Mouse (Mus musculus): ENCODE data around the gene Neu1.
"Not testable (repeated sequence)": the region's sequence is repeated elsewhere in the genome, so short reads cannot be mapped to it uniquely, and the experiment has no call there.

Gene Neu1

DNA sequence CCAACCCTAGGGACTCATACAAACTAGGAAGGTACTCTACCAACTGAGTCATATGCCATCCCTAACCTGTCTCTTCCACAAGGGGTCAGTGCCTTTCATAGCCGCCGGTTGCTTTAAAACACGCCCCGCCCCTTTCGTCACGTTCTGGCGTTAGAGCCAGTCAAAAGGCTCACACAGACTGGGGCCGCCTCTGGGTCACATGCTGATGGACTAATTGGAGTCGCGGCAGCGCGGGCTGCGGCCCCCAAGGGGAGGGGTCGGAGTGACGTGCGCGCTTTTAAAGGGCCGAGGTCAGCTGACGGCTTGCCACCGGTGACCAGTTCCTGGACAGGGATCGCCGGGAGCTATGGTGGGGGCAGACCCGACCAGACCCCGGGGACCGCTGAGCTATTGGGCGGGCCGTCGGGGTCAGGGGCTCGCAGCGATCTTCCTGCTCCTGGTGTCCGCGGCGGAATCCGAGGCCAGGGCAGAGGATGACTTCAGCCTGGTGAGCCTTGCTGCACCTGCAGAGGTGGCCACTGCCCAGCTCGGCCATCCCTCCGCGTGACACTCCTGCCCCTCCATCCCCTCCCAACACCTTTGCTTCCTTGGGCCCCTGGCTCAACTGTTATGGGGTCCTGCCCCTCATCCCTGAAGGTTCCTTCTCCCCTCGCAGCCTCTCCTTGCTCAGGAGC lies at the start of gene Neu1:
Neu1 (plus strand) TSS at position 193 of the 674 bp plus-strand sequence.
- peak; percentile 100 for DNase-seq

DNA sequence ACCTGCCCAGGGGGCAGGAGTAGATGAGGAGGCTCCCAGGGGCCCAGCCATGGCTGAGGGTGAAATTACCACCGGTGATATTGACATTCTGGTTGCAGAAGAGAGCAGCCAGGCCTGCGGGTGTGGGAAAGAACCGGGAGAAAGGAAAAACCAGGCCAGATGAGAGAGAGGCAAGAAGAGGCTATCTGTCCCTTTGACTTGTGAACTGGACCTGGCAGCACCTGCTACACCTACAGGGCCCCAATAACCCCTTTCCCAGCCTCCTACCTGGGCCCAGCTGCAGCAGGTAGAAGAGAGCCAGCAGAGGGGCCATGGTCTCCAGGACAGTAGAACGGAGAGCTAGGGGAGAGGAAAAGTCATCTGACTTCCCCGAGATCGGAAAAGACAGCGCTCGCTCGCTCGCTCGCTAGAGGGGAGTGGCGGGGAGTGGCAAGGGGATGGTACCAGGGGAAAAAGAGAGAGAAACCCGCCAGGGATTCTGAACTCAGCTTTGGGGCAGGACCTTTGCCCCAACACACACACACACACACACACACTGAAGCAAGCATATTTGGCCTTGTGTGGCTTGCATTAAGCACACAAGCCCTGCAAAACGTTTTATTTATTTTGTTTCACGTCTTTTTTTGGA lies 49.3 kb upstream of the Neu1 start, which contains the start of gene Gm20547:
Gm20547 (minus strand) TSS at position 360 of the 628 bp plus-strand sequence.
- DNase-seq: no peak

DNA sequence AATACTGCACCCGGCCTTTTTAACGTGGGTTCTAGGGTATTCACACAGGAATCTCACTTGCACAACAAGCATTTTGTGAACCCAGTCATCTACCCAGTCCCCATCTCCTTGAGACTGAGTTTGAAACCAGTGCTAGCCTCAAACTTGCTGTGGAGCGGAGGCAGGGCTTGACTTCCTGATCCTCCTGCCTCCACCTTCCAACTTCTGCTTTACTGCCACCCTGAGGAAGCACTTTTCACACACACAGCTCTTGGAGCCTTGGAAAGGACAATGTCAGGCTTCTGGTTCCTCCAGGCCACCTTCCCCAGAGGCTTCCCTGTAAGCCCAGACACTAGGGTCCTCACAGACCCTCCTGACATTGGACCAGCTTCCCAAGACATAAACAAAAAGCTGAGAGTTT lies 47.7 kb upstream of the Neu1 start:
- no peak for DNase-seq

DNA sequence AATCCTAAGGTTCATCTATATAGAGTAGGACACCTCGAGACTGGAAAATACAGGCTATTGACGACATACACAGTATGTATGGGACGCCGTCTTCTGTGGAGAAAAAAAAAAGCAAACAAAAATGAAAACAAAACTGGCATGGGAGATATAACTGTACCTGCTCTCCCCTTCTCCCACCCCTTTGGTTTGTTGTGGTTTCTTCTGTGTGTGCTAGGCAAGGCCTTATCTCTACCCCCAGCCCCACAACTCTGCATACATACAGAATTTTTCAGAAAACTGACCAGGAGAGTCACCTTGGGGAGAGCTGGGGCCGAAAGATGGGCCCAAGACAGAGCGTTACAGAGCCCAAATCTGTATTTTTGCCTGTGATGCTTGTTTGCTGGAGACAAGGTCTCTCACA lies 46.3 kb upstream of the Neu1 start:
- DNase-seq: no peak

DNA sequence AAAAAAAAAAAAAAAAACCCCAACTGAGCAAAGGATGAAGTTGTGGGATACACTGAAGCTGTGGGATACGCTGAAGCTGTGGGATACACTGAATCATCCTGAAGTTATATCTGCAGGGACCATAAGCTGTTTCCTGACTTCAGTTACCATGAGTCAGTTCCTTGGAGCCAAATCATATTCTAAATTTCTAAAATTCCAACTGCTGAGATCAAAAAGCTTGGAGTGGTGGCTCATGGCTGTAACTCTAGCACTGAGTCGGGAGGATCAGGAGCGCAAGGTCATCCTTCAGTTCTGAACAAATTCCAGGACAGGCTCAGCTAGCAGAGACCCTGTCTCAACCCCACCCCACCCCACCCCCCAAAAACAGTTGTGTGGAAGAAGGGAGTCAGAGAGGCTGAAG lies 45.4 kb upstream of the Neu1 start:
- DNase-seq: no peak

DNA sequence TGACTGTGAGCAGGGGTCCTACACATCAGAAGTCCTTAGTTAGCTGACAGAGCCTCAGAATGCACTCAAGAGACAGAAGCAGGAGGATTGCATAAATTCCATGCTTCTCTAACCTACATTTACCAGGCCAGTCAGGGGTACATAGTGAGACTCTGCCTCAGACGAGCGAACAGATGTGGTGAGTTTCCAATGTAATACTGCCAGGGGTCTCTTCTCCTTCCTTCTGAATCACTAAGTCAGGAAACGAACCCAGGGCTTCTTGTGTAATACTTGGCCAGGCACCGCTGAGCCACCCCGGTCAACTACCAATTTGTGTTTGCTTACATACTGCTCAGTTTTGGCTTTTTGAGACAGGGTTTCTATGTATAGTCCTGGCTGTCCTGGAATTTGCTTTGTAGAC lies 43.1 kb upstream of the Neu1 start:
- no peak for DNase-seq

DNA sequence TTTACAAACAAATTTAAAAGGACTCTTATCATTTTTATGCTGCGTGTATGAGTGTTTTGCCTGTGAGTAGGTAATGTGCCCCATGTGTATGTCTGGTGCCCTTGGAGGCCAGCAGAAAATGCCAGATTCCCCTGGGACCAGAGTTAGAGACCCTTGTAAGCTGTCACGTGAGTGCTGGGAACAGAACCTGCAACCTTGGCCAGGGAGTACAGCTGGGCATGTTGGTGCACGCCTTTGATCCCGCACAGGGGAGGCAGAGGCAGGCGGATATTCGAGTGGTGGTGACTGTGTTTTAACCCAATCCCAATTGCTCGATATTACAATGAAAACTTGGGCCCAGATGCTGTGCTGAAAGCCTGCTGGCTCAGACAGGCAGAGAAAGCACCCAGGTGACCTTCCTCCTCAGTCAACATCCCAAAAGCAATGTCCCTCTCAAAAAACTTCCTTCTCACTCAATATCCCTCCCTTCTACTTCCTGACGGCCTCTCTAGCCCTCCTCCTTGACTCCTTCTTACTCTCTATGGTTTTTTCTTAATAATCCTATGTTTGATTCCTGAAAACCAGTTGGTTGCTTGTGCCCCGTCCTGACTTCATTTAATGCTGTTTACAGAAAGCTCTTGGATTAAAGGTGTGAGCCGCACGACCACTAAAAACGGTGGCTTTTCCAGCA lies 40.8 kb upstream of the Neu1 start:
- DNase-seq: no peak

DNA sequence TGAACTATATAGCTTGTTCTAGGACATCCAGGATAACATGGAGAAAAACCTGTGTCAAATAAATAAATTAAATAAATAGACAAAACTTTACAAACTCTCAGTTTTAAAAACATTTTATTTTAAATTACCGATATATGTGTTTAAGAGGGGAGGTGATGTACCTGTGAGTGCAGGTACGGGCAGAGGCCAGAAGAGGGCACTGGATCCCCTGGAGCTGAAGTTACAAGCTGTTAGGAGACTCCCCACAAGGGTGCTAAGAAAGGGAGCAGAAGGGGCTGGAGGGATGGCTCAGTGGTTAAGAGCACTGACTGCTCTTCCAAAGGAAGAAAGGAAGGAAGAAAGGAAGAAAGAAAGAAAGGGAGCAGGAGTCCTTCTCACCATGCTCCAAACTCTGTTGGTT lies 39.7 kb upstream of the Neu1 start:
- DNase-seq: no peak

DNA sequence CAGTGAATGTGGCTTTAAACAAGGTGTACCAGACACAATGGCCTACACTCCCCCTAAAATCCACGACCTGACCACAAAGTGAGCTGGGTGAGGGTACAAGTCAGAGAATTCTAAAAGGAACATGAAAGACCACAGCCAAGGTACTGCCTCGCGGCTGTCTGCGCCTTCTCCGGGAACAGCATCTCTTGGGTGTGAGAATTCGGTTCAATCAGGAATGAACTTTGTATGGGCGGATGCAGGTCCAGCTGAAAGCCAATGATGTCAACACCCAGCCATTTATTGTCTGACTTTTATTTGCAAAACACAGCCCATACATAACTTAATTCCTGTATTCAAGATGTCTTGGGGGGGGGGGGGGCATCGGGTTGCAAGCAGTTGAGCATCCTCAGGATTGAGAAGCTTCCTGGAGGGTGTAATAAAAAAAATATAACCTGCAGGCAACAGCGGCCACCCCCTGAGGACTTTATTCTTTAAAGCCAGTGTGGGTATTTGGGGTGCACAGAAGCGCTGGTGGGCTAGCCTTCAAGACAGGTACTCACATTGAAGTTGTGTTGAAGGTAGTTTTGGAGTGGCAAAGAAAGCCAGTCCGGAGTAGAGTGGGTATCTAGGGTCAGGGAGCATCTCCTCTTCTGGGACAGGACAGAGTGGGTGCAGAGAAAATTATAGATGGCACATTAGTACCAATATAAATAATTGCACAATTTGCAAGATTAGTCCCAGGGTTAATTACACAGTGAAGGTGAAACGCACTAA lies 37.8 kb upstream of the Neu1 start:
- DNase-seq: no peak

DNA sequence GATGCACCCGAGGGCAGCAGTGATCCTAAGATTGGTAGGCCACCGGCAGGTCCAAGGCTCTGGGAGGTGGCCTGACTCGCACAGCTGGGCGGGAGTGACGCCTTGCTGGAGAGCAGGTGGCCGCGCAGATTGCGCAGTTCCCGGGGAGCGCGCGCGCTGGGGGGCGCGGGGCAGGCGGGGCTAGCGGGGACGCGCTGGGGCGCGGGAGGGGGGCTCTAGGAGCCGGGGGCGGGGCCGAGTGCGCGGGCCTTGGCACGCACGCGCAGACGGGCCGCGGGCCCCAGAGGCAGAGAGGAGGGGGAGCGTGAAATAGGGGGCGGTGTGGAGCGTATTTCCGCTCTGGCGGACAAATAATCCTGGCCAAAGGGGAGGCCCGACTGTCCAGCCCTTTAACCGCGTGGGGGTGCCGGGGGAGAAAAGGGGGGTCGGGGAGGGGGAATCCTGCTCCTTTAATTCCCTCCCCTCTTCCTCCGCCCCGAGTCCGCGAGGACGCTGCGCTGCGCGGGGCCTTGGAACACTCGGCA lies 36.9 kb upstream of the Neu1 start:
- DNase-seq: peak; percentile 96 to 97

DNA sequence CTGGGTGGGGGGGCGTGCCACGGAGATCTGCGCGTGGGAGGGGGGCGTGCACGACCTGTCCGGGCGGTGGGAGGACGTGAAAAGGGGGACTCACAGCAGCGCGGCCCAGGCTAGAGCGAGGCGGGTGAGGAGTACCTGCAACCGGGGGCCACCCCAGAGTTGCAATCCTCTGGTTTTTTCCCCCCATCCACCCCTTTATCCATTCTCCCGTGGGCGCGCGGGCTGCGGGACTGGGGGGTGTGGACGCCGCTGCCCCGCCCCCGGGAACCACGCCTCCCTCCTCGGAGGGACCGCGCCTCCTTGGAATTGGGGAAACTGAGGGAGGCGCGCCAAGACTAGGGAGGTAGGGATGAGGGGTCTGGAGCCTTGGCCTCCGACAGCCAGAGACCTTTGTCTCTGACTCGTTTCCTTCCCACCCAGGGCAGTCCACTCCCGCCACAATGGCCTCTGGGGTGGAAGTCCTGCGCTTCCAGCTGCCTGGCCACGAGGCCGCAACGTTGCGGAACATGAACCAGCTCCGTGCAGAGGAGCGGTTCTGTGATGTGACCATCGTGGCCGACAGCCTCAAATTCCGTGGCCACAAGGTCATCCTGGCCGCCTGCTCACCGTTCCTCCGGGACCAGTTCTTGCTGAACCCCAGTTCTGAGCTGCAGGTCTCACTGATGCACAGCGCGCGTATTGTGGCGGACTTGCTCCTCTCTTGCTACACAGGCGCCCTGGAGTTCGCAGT lies 36.1 kb upstream of the Neu1 start:
- peak; percentile 64 to 65 for DNase-seq

DNA sequence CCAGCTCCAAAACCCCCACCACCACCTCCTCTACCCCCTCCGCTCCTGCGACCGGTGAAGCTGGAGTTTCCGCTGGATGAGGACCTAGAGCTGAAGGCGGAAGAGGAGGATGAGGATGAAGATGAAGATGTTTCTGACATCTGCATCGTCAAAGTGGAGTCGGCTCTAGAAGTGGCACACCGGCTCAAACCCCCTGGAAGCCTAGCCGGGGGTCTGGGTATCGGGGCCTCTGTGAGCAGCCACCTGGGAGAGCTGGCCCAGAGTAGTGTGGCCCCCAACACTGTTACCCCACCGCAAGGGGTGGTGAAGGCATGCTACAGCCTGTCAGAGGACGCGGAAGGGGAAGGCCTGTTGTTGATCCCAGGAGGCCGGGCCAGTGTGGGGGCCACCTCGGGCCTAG lies 35.3 kb upstream of the Neu1 start:
- no peak for DNase-seq

DNA sequence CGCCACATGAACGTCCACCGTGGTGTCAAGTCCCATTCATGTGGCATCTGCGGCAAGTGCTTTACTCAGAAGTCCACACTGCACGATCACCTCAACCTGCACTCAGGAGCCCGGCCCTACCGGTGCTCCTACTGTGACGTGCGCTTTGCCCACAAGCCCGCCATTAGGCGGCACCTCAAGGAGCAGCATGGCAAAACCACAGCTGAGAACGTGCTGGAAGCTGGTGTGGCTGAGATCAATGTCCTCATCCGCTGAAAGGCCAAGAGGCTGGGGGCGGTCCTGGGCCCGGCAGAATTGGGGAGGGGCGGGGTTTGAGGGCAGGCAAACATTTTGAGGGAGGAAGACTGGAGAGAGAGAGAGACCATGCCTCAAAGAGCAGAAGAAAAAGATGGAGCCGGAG lies 34.7 kb upstream of the Neu1 start:
- no peak for DNase-seq

DNA sequence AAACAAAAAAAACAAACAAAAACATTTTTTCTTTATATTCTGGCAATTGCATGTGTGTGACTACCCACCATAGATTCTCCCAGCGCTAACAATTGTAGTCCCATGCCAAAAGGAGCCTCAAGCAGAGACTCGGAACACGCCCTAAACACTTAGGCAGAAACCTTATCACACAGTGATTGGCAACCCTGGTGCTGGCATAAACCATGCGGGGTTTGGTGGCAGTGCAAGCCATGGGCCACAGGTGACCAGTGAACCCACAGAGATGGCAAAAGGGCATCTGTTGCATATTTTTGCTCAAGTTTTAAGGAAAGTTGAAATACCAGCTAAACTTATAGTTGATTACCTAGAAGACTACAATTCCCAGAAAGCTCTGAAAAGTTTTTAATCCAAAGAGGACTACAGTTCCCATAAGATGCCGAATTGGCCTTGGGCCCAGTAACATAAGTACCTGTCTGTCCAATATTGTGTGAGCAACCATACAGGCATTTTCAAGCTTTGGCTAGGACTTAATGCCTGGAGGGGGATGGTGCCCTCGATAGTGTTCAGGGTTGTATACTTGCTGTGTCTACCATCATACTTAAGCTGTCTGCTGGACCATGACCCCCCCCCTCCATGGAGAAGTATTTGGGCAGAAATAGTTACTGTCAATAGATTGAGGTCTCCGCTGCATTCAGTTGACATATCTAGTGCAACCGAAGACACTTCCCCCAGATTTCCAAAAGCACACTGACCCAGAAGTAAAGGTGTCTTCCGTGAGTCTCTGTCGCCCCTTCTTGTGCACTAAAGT lies 33.5 kb upstream of the Neu1 start:
- peak; percentile 48 to 53 for DNase-seq

DNA sequence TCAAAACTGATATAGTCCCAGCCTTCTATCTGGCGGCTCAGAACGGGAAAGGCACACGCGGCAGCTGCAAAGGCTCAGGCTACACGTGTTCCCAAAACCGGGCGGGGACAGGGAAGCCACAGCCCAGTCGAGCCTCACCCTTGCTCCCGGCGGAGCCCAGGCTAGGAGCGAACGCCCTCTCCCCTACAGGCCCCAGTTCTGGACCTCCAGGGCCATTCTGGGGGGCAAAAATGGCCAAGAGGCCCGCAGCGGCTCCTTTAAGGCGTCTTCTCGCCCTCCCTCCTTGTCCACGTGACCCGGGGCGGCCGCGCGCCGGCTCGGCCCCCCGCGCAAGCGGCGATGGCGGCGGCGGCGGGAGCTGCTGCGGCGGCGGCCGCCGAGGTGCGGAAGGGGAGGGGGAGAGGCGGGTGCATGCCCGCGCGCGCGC lies 32.9 kb upstream of the Neu1 start, which contains the start of the genes C2 and Ehmt2:
C2 (minus strand) TSS at position 106 of the 427 bp plus-strand sequence.
Ehmt2 (plus strand) TSS at position 310 of the 427 bp plus-strand sequence.
- peak; percentile 82 to 87 for DNase-seq

DNA sequence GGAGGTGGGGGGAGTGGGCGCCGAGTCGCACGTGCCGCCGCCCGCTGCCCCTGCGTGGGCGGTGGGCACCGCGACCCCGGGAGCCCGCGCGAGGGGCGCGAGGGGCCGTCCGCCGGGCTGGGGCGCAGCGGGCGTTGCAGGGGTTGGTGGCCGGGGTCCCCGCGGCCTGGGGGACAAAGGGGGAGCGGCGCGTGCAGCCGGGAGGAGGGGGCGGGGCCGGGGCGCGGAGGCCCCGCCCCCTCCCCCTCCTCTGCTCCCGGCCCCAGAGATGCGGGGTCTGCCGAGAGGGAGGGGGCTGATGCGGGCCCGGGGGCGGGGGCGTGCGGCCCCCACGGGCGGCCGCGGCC lies 32.4 kb upstream of the Neu1 start:
- peak in 1 of 2 experiments; percentile 51 for DNase-seq

DNA sequence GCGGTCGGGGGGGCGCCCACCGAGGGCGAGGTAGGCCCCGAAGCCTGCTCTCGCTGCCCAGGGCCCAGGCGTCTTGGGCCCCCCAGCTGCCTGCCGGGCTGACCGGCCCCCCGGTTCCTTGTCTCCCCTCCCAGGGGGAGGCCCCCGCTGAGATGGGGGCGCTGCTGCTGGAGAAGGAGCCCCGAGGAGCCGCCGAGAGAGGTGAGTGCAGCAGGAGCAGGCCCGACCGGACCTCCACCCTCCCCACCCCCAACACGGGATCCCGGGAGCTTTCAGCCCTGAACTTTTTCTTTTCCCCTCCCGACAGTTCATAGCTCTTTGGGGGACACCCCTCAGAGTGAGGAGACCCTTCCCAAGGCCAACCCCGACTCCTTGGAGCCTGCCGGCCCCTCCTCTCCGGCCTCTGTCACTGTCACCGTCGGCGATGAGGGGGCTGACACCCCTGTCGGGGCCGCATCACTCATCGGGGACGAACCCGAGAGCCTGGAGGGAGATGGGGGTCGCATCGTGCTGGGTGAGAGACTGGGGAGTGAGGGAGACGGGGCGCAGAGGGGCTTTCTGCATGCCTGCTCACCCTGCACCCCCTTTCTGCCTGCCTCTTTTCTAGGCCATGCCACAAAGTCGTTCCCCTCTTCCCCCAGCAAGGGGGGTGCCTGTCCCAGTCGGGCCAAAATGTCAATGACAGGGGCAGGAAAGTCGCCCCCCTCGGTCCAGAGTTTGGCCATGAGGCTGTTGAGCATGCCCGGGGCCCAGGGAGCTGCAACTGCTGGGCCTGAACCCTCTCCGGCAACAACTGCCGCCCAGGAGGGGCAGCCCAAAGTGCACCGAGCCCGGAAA lies 31.8 kb upstream of the Neu1 start:
- DNase-seq: peak; percentile 58

DNA sequence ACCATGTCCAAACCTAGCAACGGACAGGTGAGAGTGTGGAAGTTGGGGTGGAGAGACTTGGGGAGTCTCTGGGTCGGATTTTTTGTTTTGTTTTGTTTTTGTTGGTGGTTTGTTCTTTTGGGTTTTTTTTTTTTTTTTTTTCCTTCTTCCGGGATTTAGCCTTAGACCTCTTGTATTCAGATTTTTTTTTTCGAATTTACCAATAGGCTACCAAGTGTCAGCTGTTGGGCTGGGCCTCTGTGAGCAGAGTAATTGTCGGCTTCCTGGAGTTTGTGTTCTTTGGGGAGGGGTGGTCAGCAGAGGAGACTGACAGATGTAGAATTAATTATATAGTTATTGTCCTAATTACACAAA lies 31.2 kb upstream of the Neu1 start:
- DNase-seq: no peak

DNA sequence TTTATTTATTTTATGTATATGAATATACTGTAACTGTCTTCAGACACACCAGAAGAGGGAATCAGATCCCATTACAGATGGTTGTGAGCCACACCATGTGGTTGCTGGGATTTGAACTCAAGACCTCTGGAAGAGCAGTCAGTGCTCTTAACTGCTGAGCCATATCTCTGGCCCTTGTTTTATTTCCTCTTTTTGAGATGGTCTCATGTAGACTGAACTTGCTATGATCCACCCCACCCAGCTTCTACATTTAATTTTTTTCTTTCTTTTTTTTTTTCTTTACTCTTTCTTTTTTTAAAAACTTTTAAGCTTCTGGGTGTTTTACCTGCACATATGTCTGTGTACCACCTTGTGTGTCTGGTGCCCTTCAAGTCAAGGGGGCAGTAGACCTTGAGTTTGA lies 30.2 kb upstream of the Neu1 start:
- not testable (repeated sequence) for DNase-seq

DNA sequence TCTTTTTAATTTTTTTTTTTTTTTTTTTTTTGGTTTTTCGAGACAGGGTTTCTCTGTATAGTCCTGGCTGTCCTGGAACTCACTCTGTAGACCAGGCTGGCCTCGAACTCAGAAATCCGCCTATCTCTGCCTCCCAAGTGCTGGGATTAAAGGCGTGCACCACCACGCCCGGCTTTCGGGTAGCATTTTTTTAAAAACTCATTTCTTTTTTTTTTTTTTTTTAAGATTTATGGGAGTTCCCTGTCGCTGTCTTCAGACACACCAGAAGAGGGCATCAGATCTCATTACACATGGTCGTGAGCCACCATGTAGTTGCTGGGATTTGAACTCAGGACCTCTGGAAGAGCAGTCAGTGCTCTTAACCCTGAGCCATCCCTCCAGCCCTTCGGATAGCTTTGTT lies 29.1 kb upstream of the Neu1 start:
- not testable (repeated sequence) for DNase-seq

DNA sequence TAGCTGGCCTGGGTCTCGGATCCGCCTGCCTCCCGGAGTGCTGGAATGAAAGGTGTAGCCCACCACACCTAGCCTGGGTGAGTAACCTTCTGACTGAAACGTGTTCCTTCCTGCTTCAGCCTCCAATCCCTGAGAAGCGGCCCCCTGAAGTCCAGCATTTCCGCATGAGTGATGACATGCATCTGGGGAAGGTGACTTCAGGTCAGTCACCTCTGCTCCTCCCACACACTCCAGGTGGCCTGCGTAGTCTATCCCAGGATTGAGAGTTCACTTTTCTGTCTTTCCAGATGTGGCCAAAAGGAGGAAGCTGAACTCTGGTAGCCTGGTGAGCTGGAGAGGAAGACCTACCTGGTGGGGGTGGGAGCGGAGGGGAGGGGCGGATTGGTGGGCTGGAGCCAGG lies 28.2 kb upstream of the Neu1 start:
- DNase-seq: no peak
